Mouse (Mus musculus): ENCODE results near the gene Pafah1b3.

The Pafah1b3 gene

GRCm38 (mm10) chr7:25281734-25282601, 15.8 kb downstream of the Pafah1b3 start:
- peak; percentile 94 to 95 for DNase-seq (ENCODE audit: low spot score in 2 of 2)

GRCm38 (mm10) chr7:25281166-25281733, 16.5 kb downstream of the Pafah1b3 start:
- DNase-seq (ENCODE audit: low spot score in 2 of 2) = no peak

GRCm38 (mm10) chr7:25279861-25280791, 17.7 kb downstream of the Pafah1b3 start:
- DNase-seq (ENCODE audit: low spot score in 2 of 2) = peak; percentile 35 to 65

DNA sequence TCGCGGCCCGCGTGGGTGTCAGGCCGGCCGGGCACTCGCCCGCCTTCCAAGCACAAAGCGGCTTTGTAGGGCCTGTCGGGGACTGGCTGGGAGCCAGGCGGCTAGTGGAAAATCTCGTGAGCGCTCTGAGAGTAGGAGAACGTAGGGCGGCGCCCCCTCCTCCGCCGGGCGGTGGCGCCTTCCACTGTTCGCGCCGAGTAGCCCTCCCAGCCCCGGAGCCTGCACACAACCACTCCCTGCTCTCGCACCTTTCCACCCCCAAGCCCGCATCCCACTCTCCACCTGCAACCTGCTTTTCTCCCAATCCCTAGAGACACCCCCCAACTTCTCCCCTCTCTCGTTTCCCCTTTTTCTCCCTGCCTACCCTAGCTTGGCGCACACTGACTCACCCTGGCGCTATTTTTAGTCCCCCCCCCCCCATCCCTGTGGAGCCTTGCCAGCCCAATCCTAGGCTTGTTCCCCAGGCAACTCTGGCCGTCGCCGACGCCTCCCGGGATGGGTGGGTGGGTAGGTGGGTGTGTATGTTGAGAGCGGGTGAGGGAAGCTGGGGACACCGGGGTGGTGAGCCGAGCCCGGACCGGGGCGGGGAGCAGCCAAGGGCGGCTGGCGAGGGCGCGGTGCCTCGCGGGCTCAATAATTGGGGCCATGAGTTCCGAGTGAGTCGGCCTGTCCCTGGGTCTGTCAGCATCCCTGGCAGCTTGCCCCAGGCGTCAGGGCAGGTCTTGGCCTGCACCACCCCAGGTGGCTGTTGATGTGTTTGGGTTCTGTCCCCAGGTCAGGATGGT, 18.5 kb downstream of the Pafah1b3 start:
- DNase-seq (ENCODE audit: low spot score in 2 of 2) = peak; percentile 85 to 90

GRCm38 (mm10) chr7:25278341-25279075, 19.3 kb downstream of the Pafah1b3 start:
- DNase-seq (ENCODE audit: low spot score in 2 of 2) = peak; percentile 80 to 87

GRCm38 (mm10) chr7:25277998-25278340, 19.8 kb downstream of the Pafah1b3 start:
- no peak for DNase-seq (ENCODE audit: low spot score in 2 of 2)

DNA sequence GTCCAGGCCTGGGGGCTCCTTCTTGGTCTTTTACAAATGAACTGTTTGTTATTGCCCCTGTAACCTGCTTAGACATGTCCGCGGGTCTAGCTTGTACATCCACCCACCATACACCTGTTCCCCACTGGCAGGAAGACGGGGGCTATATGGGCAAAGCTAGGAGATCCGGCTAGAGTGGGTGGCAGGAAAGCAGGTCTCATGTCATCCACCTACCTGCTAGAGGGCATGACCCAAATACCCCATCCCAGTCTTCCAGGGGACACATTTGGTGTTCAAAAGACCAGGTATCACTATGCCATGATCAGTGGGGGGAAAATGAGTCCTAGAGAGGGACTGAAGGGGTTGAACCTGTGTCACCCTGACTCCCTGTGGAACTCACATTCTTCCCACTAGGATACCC, 20.4 kb downstream of the Pafah1b3 start:
- no peak for DNase-seq (ENCODE audit: low spot score in 2 of 2)

DNA sequence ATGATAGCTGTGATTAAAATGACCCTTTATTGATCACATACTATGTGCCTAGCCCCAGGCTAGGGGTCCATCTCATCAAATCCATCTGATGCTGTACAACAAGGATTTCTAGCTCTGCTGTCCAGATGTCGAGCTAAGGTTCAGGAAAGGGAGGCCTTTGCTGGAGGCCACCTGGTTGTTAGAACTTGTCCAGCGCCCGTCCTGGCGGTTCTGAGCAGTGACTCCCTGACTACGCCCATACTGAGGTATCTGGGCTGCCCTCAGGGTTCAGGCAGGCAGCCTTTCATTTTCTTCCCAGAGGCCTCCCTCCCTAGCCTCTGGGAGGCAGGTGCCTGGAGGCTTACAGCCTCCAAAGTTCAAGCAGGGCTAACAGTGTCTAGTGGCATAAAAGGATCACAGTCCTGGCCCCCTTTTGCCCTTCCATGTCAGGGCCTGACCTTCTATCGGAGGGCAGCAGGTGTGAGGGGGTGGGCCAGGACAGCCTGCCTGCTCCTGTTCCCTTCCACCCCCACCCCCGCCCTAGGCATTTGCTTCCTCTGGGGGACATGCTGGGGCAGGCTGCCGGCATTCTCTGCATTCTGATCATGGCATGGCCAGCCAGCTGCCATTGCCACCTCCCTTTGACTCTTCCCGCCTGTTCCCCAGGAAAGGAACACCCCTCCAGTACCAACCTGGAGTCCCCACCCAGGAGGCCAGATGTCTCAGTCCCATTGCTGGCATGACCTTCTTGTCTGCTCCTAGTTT, 22.1 kb downstream of the Pafah1b3 start:
- DNase-seq (ENCODE audit: low spot score in 2 of 2) = no peak

DNA sequence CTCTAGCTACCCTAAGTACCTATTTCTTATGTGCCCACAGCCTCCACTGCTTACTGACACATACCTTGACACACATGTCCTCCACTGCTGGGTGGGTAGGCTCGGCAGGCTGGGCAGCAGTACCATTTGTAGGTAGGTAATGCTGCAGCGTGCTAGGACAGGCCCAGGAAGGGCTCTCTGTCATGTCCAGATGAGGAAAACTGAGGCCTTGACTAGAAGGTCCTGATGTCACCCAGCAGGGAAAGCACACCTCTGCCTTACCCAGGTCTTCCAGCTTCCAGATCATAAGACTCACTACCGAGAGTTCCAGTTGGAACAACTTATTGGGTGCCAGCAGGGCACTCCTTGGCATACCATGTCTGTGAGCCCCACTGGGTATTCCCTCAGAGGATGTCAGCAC, 22.8 kb downstream of the Pafah1b3 start:
- no peak for DNase-seq (ENCODE audit: low spot score in 2 of 2)

GRCm38 (mm10) chr7:25274571-25274970, 23.2 kb downstream of the Pafah1b3 start:
- no peak for DNase-seq (ENCODE audit: low spot score in 2 of 2)

DNA sequence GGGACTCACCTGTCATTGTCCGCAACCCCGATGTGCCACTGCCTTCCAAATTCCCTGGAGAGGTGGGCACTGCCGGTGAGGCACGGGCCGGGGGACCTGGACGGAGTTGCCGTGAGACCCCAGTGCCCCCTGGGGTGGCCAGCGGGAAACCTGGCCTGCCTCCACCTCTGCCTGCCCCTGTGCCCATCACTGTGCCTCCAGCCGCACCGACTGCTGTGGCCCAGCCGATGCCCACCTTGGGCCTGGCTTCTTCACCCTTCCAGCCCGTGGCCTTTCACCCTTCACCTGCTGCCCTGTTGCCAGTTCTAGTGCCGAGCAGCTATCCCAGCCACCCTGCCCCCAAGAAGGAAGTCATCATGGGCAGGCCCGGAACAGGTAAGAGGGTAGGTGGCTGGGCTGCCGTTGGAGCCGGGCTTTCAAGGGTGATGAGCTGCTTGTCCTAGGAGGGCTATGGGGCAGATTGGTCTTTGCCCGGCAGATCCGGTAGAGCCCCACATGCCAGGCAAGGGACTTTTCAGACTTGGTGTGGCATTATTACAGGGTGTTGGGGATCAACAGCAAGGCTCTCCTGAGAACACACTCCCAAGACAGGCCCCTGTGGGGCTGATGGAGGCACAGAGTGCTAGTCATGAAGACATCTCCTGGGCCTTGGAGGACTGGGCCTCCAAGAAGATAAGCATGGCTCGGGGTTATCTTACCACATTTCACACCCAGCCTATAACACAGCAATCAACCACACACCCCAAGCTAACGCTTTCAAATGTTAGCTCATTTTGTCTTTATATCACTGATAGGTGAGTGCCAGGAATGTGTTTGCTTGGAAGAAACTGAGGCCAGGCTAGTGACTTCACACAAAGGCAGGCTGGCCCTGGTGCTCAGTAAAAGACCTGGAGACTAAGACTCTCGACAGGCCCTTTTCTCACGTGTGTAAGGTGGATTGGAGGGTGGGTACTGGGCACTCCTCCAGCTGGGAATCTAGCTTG, 24.2 kb downstream of the Pafah1b3 start:
- DNase-seq (ENCODE audit: low spot score in 2 of 2) = no peak

DNA sequence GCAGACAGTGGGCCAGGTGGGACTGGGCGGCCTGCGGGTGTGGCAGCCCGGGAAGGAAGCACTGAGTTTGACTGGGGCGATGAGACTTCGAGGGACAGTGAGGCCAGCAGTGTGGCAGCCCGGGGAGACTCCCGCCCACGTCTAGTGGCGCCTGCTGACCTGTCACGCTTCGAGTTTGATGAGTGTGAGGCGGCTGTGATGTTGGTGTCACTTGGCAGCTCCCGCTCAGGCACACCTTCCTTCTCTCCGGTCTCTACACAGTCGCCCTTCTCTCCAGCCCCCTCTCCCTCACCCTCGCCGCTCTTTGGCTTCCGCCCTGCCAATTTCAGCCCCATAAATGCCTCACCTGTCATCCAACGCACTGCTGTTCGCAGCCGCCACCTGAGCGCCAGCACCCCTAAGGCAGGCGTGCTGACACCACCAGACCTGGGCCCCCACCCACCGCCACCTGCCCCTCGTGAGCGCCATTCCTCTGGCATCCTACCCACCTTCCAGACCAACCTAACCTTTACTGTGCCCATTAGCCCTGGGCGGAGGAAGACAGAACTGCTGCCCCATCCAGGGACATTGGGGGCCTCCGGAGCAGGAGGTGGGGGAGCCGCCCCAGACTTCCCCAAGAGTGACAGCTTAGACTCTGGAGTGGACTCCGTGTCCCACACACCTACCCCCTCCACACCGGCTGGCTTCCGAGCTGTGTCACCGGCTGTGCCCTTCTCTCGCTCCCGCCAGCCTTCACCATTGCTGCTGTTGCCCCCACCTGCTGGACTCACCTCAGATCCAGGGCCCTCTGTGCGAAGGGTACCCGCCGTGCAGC, 25.1 kb downstream of the Pafah1b3 start:
- no peak for DNase-seq (ENCODE audit: low spot score in 2 of 2)

- no peak for DNase-seq (ENCODE audit: low spot score in 2 of 2)
These were observed 25.9 kb downstream of the Pafah1b3 start for GRCm38 (mm10) chr7:25271651-25272444.

DNA sequence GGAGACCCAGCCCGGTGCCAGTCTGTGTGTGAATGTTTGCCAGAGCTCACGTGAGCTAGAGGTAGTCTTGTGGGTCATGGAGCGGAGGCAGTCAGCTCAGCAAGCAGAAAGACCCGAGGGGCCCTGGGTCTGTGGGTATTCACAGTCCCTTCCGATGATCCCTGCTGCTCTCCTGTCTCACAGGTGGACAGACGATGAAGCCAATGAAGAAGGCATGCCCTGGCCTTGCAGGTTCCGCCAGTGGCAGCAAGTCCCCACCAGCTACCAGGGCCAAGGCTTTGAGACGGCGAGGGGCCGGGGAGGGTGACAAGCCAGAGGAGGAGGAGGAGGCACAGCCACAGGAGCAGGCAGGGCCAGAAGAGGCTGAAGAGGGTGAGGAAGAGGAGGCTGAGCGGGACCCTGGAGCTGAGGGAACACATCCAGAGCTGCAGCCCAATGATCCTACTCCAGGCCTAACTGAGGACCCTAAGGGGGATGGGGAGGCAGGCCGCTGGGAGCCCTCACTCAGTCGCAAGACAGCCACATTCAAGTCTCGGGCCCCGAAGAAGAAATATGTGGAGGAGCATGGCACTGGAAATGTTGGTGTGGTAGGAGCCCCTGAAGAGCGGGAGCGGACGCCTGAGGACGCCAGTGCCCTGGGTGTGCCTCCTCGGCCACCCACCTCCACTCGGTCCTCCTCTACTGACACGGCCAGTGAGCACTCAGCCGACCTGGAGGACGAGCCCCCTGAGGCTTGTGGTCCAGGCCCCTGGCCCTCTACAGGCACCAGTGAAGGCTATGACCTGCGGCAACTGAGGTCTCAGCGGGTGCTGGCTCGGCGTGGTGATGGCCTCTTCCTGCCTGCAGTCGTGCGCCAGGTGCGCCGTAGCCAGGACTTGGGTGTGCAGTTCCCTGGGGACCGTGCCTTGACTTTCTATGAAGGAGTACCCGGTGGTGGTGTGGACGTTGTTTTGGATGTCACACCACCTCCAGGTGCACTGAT, 26.8 kb downstream of the Pafah1b3 start:
- no peak for DNase-seq (ENCODE audit: low spot score in 2 of 2)

- DNase-seq (ENCODE audit: low spot score in 2 of 2) = no peak
These were observed 28.1 kb downstream of the Pafah1b3 start for GRCm38 (mm10) chr7:25269545-25270271.

Measured in frontal cortex, postnatal 14 days (tissue).